Mouse (Mus musculus) retina, adult 2 months (tissue): ENCODE data around the gene Sin3a.

Experiments
- DNase-seq: peaks from one replicate; pipeline ENCODE4 v3.0.0-alpha.2; 2012; ENCODE audit warnings: low read depth, low spot score

Sin3a gene

DNA sequence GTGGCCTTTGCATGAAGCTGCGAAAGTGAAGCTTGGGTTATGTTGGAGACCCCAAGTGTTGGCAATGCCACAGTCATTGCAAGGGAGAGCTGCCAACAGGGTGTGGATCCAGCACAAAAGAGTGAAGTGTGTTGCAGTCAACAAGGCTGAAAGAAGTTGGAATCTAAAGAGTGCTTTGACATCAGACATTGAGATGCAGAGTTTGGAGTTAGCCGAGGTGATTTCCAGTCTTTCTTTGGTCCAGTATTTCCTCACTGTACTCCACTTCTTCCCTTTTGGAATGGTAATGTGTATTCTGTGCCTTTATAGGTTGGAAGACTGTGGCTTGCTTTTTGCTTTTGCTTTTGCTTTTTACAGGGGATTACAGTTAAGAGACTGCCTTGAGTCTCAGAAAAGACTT is 94.3 kb downstream of the Sin3a start:
- DNase-seq: no peak

DNA sequence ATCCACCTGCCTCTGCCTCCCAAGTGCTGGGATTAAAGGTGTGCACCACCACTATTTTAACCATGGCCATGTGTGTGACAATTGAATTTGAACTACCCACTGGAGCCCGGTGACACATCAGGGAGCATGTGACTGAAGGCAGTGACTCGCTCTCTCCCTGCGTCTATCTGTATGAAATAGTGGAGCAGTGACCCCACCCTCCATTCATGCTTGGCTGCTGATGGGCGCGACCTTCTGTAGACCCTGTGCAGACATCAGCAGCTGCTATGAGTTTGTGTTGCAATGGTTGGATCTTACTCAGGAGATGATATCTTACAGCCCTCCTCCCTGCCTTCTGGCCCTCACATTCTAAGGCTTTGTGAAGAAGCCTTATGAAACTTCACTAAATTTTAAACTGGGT is 96.6 kb downstream of the Sin3a start:
- no peak for DNase-seq
